Mouse (Mus musculus): ENCODE data around the gene 3110040M04Rik. TPM values are rescaled to one million over a fixed set of nuclear protein-coding genes. Genes with fewer than 3 reads are reported as not detected.

Gene 3110040M04Rik
- polyA plus RNA-seq (2012; fragmentation: generic; extraction: Trizol), result not detected

GRCm38 (mm10) chr1:151203818-151204217 lies at the start of gene 3110040M04Rik:
Gene 3110040M04Rik, plus strand, starts transcription at chr1:151204121.

GRCm38 (mm10) chr1:151182266-151182665 lies 21.7 kb upstream of the 3110040M04Rik start, which contains the start of gene Gm47985:
Gene Gm47985, plus strand, starts transcription at chr1:151182537.

GRCm38 (mm10) chr1:151192075-151192474 lies 11.8 kb upstream of the 3110040M04Rik start, which contains the start of gene Gm8947:
Gene Gm8947, plus strand, starts transcription at chr1:151192376.

GRCm38 (mm10) chr1:151198120-151198519 lies 5.8 kb upstream of the 3110040M04Rik start, which contains the start of gene Gm47995:
Gene Gm47995, plus strand, starts transcription at chr1:151198448.

GRCm38 (mm10) chr1:151209824-151210355 lies 6.0 kb downstream of the 3110040M04Rik start, which contains the start of gene Gm47996:
Gene Gm47996, plus strand, starts transcription at chr1:151210131.

Other genes starting within 250 kb of the 3110040M04Rik start
- gene Hmcn1, start 210.7 kb upstream of the 3110040M04Rik start, polyA plus RNA-seq (2012; fragmentation: generic; extraction: Trizol), result not detected
- not detected for gene Gm47985, start 21.6 kb upstream of the 3110040M04Rik start, polyA plus RNA-seq (2012; fragmentation: generic; extraction: Trizol)
- not detected for gene Gm8947, start 11.7 kb upstream of the 3110040M04Rik start, polyA plus RNA-seq (2012; fragmentation: generic; extraction: Trizol)
- gene Gm47995, start 5.7 kb upstream of the 3110040M04Rik start, polyA plus RNA-seq (2012; fragmentation: generic; extraction: Trizol), result under 1 TPM in 1 of 2 experiments, not detected in 1; 0.05 TPM
- gene Gm47996, start 6.0 kb downstream of the 3110040M04Rik start, polyA plus RNA-seq (2012; fragmentation: generic; extraction: Trizol), result not detected
- gene Ivns1abp, start 140.4 kb downstream of the 3110040M04Rik start, polyA plus RNA-seq (2012; fragmentation: generic; extraction: Trizol), result 1 to 10 TPM; 1.3 to 4.0 TPM
- gene Swt1, start 224.3 kb downstream of the 3110040M04Rik start, polyA plus RNA-seq (2012; fragmentation: generic; extraction: Trizol), result 1 to 10 TPM in 1 of 2 experiments, under 1 TPM in 1; 0.21 to 2.4 TPM
- 10 to 100 TPM in 1 of 2 experiments, 1 to 10 TPM in 1; 2.0 to 15.3 TPM for gene Trmt1l, start 224.4 kb downstream of the 3110040M04Rik start, polyA plus RNA-seq (2012; fragmentation: generic; extraction: Trizol)